Mouse (Mus musculus) forebrain, embryonic 15.5 days (tissue): ENCODE data around the gene Tgm6. TPM values are rescaled to one million over a fixed set of nuclear protein-coding genes. Genes with fewer than 3 reads are reported as not detected.

ENCODE experiments used
- ATAC-seq: fragments of 200-750 bp; cut with Nextera tagmentation; replicated peaks from 2 replicates; pipeline ENCODE4 v1.8.0; 2017; ENCODE audit warnings: mild to moderate bottlenecking, moderate TSS enrichment, moderate library complexity
- H3K27ac ChIP-seq: fragments of 300-500 bp; sonication (generic); replicated peaks from 2 replicates; pipeline ENCODE4 v1.5.1; 2015; ENCODE audit warnings: mild to moderate bottlenecking, inconsistent platforms
- H3K27me3 ChIP-seq: fragments of 300-500 bp; sonication (generic); 2 replicates; pipeline ENCODE4 v1.6.1; 2015; ENCODE audit warnings: inconsistent platforms
- H3K36me3 ChIP-seq: fragments of 300-500 bp; sonication (generic); 2 replicates; pipeline ENCODE4 v1.6.1; 2015; ENCODE audit warnings: mild to moderate bottlenecking, inconsistent platforms
- H3K4me1 ChIP-seq: fragments of 300-500 bp; sonication (generic); 2 replicates; pipeline ENCODE4 v1.6.1; 2015; ENCODE audit warnings: inconsistent platforms
- H3K4me2 ChIP-seq: fragments of 300-500 bp; sonication (generic); replicated peaks from 2 replicates; pipeline ENCODE4 v1.6.1; 2015; ENCODE audit warnings: mild to moderate bottlenecking, inconsistent platforms
- H3K4me3 ChIP-seq: fragments of 300-500 bp; sonication (generic); 2 replicates; pipeline ENCODE4 v1.5.1; 2015; ENCODE audit warnings: mild to moderate bottlenecking, inconsistent platforms
- H3K9ac ChIP-seq: fragments of 300-500 bp; sonication (generic); replicated peaks from 2 replicates; pipeline ENCODE4 v1.6.1; 2015; ENCODE audit warnings: mild to moderate bottlenecking, inconsistent platforms
- H3K9me3 ChIP-seq: fragments of 300-500 bp; sonication (generic); 2 replicates; pipeline ENCODE4 v1.6.1; 2016; ENCODE audit warnings: inconsistent platforms
- WGBS: fragments of 180-500 bp; shearing (Covaris S2); methylation state at CpG from one replicate; pipeline ENCODE4 v1.1.7; 2015; ENCODE audit warnings: mixed read lengths; 5-methylcytosine and 5-hydroxymethylcytosine counted together
- polyA plus RNA-seq: library from polyadenylated mRNA; unstranded; fragments of >200 nt; fragmentation: Nextera tagmentation; extraction: Ambion mirVana; gene quantifications from 2 replicates; pipeline ENCODE4 v1.2.1, GENCODE M21; 2015

Tgm6 gene
- polyA plus RNA-seq = 0.09 and 0.26 TPM in 2 replicates

DNA sequence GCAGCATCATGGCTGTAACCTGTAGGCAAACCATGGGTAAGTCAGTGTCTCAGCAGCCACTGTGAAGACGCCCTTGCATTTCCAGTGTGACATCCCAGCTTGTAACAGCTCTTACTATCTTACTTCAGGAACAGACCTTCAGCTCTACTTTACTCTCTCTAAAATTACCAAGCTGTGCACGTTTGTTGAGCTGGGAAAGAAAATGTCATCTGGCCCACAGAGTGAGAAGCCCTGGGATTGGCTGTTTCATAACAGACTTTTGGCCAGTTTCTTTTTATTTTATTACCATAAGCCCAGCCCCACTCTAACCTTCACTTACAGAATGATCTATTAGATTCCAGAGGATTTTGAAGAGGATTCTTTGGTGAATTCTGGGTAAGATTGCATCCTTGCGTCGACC is at the start of gene Tgm6:
Gene Tgm6, plus strand, starts transcription at position 301 of the 400 bp plus-strand sequence.
- no peaks in the 10 kb centered on the region for H3K36me3 ChIP-seq
- no peak for ATAC-seq
- no peaks in the 10 kb centered on the region for H3K9me3 ChIP-seq
- H3K27ac ChIP-seq = no peak within 1 kb of the TSS
- no peaks in the 10 kb centered on the region for H3K27me3 ChIP-seq
- no peak within 1 kb of the TSS for H3K9ac ChIP-seq
- H3K4me2 ChIP-seq = no peak within 1 kb of the TSS
- H3K4me3 ChIP-seq = no peak within 1 kb of the TSS
- 74% methylated on average over 4 of the region's 4 CpGs for WGBS
- H3K4me1 ChIP-seq = 0 out of 2 replicates have a peak, but pooled peaks cover 11% of the 10 kb centered on the region

DNA sequence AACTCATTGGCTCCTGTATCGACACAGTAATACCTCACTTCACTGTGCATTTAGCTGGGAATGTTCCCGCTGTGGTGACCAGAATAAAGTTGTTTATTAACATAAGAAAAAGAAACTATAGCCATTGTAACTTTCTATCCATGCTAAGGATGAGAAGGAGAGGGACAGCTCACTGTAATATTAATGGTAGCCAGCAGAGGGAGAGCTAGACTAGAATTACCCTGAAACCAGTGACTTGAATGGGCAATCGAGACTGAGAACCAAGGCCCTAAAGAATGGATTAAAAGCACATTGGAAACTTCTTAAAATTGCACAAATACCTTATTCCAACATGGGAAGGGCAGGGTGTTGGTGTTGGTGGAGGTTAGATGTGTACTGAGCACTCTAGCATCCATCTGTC is 44.0 kb upstream of the Tgm6 start:
- H3K9me3 ChIP-seq = no peaks in the 10 kb centered on the region
- H3K27ac ChIP-seq = no peak overlapping the region
- H3K4me3 ChIP-seq = no peak overlapping the region
- H3K27me3 ChIP-seq = no peaks in the 10 kb centered on the region
- ATAC-seq = 0 out of 2 replicates have a peak, but pooled peaks have one; percentile 16
- H3K4me1 ChIP-seq = no peaks in the 10 kb centered on the region
- no peak overlapping the region for H3K4me2 ChIP-seq
- no peaks in the 10 kb centered on the region for H3K36me3 ChIP-seq
- 20% methylated on average over 3 of the region's 3 CpGs for WGBS
- H3K9ac ChIP-seq = no peak overlapping the region

DNA sequence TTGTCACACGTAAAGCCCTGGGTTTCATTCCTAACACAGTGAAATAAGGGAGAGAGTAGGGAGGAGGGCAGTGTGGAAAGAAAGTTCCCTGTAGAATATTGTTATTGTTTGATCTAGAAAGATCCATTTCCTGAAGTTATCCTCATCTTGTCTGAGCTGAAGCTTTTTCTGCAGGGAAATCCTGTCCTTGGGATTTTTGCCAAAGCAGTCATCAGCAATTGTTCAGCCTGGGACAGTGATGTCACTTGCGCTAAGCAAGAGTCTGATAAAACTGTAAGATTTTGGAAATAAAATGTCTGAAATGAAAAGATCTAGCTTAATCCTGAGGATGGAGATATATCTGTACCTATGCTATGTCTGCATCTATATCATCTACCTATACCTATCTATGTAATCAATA is 41.8 kb upstream of the Tgm6 start:
- Histone ChIP-seq H3K4me1 (no peaks in the 10 kb centered on the region), H3K36me3 (no peaks in the 10 kb centered on the region), H3K27me3 (no peaks in the 10 kb centered on the region), H3K27ac (no peak overlapping the region), H3K4me2 (no peak overlapping the region), H3K4me3 (no peak overlapping the region), H3K9ac (no peak overlapping the region), H3K9me3 (no peaks in the 10 kb centered on the region)
- WGBS = 80% methylated on average over 2 of the region's 2 CpGs
- no peak for ATAC-seq

DNA sequence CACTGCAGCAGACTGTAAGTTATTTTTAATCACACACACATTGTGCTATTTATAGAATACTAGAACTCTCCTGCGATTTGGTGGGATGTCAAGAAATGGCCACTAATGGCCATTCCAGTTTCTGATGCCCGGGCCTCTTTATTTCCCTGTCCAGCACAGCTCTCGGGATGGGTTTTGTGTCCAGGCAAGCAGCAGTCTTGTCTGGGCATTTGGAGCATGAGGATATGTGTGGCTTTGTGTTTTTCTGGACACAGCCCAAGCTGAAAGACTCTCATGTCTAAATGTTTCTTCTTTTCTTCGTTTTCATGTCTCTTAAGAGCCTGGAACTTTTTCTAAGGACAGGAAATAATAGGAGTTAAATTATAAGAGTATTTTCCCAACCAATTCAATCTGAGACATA is 588 bp downstream of the Tgm6 start:
- Histone ChIP-seq H3K27me3 (no peaks in the 10 kb centered on the region), H3K4me3 (no peak overlapping the region), H3K9me3 (no peaks in the 10 kb centered on the region), H3K27ac (no peak overlapping the region), H3K9ac (no peak overlapping the region), H3K36me3 (no peaks in the 10 kb centered on the region), H3K4me2 (no peak overlapping the region), H3K4me1 (0 out of 2 replicates have a peak, but pooled peaks cover 11% of the 10 kb centered on the region)
- ATAC-seq = no peak
- WGBS = 42% methylated on average over 4 of the region's 4 CpGs

DNA sequence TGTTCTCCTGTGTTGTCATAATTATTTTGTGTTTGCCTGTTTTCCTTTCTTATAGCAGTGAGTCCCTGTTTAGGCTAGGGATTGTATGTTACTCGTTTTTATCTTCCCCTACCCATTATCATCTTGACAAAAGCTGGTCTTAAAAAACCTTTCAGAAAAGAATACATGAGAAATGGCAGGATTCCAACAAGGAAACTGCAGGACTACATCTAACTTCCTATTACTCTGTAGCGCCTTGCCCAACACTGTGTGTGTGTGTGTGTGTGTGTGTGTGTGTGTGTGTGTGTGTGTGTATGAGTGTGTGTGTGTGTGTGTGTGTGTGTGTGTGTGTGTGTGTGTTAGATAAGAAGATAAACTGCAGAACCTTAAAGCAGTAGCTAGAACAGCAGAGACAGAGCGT is 1.2 kb downstream of the Tgm6 start:
- no peaks in the 10 kb centered on the region for H3K27me3 ChIP-seq
- H3K9me3 ChIP-seq = no peaks in the 10 kb centered on the region
- H3K4me2 ChIP-seq = no peak overlapping the region
- 13% methylated on average over 3 of the region's 3 CpGs for WGBS
- H3K4me1 ChIP-seq = 0 out of 2 replicates have a peak, but pooled peaks cover 11% of the 10 kb centered on the region
- no peaks in the 10 kb centered on the region for H3K36me3 ChIP-seq
- no peak overlapping the region for H3K4me3 ChIP-seq
- no peak overlapping the region for H3K9ac ChIP-seq
- H3K27ac ChIP-seq = no peak overlapping the region
- ATAC-seq = no peak

DNA sequence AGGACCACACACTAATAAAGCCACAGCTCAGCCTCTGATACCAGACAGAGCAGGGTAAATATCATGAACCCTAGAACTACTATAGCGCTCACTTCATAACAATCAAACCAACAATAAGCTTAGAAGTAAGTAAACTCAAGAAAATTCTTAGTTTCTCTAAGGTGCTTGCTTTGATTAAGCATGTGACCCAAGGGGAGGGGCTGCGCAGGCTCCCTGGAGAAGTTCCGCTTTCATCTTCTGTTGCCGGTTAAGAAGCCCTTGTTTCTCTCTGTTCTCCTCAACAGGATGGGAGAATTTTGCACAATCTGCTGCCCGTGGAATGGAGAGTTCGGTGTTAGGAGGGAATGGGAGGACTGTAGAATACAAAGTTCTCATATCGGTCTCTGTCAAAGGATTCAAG is 6.4 kb downstream of the Tgm6 start:
- H3K4me2 ChIP-seq = no peak overlapping the region
- no peaks in the 10 kb centered on the region for H3K36me3 ChIP-seq
- 76% methylated on average over 7 of the region's 7 CpGs for WGBS
- no peak for ATAC-seq
- no peak overlapping the region for H3K4me3 ChIP-seq
- H3K4me1 ChIP-seq = 0 out of 2 replicates have a peak, but pooled peaks cover 3% of the 10 kb centered on the region
- no peaks in the 10 kb centered on the region for H3K27me3 ChIP-seq
- no peak overlapping the region for H3K27ac ChIP-seq
- H3K9ac ChIP-seq = no peak overlapping the region
- H3K9me3 ChIP-seq = no peaks in the 10 kb centered on the region

DNA sequence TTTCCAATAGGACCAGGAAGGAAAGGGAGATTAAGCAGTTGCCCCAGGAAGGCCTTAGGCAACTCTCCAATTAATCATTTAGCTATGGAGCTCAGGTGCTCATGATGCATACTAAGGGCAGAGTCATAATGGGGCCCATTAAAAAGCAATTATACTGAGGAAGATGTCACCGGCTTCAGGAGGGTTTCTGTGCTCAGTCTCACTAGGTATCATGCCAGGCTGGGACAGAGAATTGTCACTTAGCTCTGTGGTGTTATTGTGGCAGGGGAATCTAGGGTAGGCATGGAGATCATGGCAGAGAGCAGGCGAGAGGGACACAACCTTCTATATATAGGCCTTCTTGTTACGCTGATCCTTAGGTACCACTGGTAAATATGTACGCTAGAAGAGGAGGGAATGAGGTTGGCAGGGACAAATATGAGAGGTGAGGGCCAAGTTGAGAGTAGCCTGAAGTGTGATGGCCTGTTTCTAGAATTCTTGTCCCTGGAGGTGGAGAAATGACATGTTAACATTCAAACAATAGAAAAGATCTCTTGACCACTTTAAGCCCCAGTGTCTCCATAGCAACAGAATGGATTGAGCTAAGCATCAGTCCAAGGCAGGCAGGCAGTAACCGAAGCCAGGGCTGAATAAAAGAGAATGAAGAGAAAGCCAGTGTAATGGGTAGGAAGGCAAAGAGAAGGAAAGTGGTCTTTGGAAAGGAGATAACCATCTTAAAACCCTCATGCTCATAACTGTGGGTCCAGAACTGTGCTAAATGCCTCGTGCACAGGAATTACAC is 13.3 kb downstream of the Tgm6 start:
- 54% methylated on average over 6 of the region's 6 CpGs for WGBS
- Histone ChIP-seq H3K27ac (peak overlapping the region; percentile 38; the same call in 1 of the 2 replicates), H3K4me3 (no peak overlapping the region), H3K27me3 (no peaks in the 10 kb centered on the region), H3K4me1 (peaks cover 5% of the 10 kb centered on the region), H3K4me2 (no peak overlapping the region), H3K36me3 (no peaks in the 10 kb centered on the region), H3K9me3 (no peaks in the 10 kb centered on the region), H3K9ac (no peak overlapping the region)
- no peak for ATAC-seq

DNA sequence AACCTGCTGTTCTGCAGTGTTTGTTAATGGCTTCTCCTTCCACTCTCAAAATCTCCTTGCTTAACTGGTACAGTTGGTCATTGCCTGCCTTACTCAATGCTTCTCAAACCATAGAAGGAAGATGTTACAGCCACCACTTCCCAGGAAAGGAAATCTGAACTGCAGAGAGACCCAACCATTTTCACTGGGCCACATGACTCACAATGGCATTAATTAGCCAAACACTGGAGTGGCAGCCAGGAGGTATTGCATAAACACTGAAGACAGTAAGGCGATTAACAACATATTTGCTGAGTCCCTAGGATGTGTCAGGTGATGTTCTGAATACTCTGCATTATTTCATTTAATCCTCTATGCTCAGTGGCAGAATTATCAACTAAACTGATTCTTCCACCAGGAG is 13.9 kb downstream of the Tgm6 start:
- Histone ChIP-seq H3K36me3 (no peaks in the 10 kb centered on the region), H3K4me1 (peaks cover 5% of the 10 kb centered on the region), H3K27me3 (no peaks in the 10 kb centered on the region), H3K27ac (peak overlapping the region; percentile 38; the same call in 1 of the 2 replicates), H3K4me2 (no peak overlapping the region), H3K4me3 (no peak overlapping the region), H3K9ac (no peak overlapping the region), H3K9me3 (no peaks in the 10 kb centered on the region)
- no peak for ATAC-seq
- WGBS = 43% methylated on average over 1 of the region's 1 CpGs

DNA sequence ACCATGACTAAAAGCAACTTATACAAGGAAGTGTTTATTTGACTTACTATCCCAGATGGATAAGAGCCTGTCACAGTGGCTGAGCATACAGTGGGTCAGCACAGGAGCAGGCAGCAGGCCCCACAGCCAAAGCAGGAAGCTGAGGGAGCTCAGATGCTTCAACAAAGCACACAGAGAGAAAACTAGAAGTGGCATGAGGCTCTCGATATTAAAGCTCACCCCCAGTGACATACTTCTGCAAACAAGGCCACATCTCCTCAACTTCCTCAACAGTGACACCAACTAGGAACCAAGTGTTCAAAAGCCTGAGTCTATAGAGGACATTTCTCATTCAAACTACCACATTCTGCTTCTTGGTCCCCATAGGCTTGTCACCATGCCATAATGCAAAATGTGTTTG is 17.5 kb downstream of the Tgm6 start:
- H3K27ac ChIP-seq = no peak overlapping the region
- H3K9ac ChIP-seq = no peak overlapping the region
- H3K4me2 ChIP-seq = no peak overlapping the region
- 92% methylated on average over 1 of the region's 1 CpGs for WGBS
- H3K4me3 ChIP-seq = no peak overlapping the region
- ATAC-seq = no peak
- no peaks in the 10 kb centered on the region for H3K9me3 ChIP-seq
- H3K36me3 ChIP-seq = no peaks in the 10 kb centered on the region
- H3K4me1 ChIP-seq = peaks cover 5% of the 10 kb centered on the region
- H3K27me3 ChIP-seq = no peaks in the 10 kb centered on the region

DNA sequence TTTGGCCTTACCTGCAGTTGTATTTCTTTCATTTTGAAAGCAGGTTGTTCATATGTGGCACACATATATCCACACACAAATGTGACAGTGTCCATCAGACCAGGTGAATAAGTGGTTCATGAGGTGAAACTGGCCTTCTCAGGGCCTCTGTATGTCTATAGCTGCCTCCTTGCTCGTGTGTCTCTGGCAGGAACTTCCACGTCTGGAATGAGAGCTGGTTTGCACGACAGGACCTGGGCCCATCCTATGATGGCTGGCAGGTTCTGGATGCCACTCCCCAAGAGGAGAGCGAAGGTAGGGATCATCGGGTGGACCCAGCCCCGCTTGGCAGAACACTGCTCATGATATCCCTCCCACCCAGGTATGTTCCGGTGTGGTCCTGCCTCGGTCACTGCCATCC is 30.8 kb downstream of the Tgm6 start:
- no peak for ATAC-seq
- Histone ChIP-seq H3K9ac (no peak overlapping the region), H3K27ac (no peak overlapping the region), H3K36me3 (no peaks in the 10 kb centered on the region), H3K9me3 (no peaks in the 10 kb centered on the region), H3K4me1 (peaks cover 7% of the 10 kb centered on the region; the same call in 1 of the 2 replicates), H3K27me3 (no peaks in the 10 kb centered on the region), H3K4me3 (no peak overlapping the region), H3K4me2 (no peak overlapping the region)
- 91% methylated on average over 8 of the region's 8 CpGs for WGBS

DNA sequence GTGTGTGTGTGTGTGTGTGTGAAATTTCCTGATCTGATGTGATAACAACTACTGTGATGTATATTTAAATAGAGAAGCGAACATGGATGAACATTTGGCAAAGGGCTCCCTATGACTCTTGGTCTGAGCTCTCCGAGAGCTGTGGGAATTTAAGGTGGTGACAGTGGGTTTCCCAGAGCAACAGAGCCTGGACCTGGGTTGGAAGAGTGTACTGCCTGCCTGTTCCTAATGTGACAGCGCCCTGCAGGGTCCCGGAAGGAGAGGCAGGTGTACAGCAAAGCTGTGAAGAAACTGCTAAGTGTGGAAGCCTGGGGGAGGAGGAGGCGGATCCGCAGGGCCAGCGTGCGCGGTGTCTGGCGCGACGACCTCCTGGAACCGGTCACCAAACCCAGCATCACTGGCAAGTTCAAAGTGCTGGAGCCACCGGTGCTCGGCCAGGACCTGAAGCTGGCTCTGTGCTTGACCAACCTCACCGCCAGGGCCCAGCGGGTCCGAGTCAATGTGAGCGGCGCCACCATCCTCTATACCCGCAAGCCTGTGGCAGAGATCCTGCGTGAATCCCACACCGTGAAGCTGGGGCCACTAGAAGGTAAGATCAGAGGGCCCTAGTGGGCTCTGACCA is 32.6 kb downstream of the Tgm6 start:
- WGBS = 82% methylated on average over 23 of the region's 23 CpGs
- no peaks in the 10 kb centered on the region for H3K27me3 ChIP-seq
- no peak overlapping the region for H3K4me3 ChIP-seq
- H3K4me1 ChIP-seq = peaks cover 7% of the 10 kb centered on the region; the same call in 1 of the 2 replicates
- no peak overlapping the region for H3K9ac ChIP-seq
- H3K4me2 ChIP-seq = no peak overlapping the region
- no peaks in the 10 kb centered on the region for H3K36me3 ChIP-seq
- no peaks in the 10 kb centered on the region for H3K9me3 ChIP-seq
- H3K27ac ChIP-seq = no peak overlapping the region; the same call in 1 of the 2 replicates
- peak; percentile 46; the same call in 1 of the 2 replicates for ATAC-seq

DNA sequence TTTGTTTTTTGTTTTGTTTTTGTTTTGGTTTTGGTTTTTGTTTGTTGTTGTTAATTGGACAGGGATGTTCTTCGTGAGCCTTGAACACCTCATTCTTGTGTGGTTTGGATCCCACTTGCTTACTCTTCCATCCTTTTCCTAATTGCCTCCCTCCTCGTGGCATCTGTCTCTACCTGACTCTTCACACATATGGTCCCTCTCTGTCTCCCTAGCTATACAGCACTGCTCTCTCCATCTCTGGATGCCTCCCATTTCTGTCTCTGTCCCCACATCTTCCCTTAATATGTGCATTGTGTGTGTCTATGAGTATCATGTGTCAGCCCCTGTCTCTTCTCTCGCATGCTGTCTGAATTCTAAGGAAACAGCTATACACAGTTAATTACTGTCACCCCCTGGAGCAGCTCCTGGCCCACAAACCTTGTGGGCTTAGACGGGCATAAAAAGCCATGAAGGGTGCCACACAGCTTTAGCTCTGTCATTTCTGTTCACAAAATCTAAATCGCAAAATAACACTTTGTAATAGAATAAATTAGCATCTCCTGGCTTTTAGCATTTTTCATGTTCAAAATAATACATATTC is 34.0 kb downstream of the Tgm6 start:
- Histone ChIP-seq H3K4me2 (no peak overlapping the region), H3K36me3 (no peaks in the 10 kb centered on the region), H3K27ac (peak overlapping the region; percentile 28), H3K9ac (no peak overlapping the region), H3K27me3 (no peaks in the 10 kb centered on the region), H3K9me3 (no peaks in the 10 kb centered on the region), H3K4me3 (no peak overlapping the region), H3K4me1 (peaks cover 7% of the 10 kb centered on the region; the same call in 1 of the 2 replicates)
- peak; percentile 69 for ATAC-seq
- WGBS = 46% methylated on average over 5 of the region's 5 CpGs
